12 mouse cellular contexts compared by ENCODE assay signal in the genomic region with DNA sequence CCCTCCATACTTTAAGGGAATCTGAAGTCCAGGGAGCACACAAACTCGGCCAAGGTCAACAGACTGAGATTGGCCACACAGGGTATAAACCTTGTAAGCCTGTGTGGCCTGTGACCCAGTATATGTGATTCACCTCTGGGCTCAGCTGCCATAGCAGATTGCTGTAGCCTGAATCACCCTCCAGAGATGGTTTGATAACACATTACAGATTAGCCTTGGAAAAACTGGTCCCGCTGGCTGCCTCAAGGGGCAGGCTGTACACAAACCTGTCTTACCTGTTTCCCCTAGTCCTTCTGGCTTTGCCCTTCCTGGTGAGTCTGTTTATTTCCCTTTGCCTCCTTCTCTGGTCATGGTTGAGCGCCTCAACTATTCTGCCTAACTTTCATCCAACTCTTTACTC.
A peak's percentile ranks its signal among the peaks of the same experiment; 100 is the strongest.
DNase-seq lines count a peak whose midpoint lies in the region; ATAC-seq lines count a peak whose summit lies in the region.
"Had no signal": no experiment of that assay in that cellular context is flagged by ENCODE, and none has a peak within 500 bp of the region (broad histone marks: within the 10 kb centered on the region; RNA-seq: fewer than 3 reads in every experiment).

No protein-coding gene starts in this region.

- no peaks in the 10 kb centered on the region for H3K9me3 ChIP-seq in lung, embryonic 15.5 days
- no peaks in the 10 kb centered on the region for H3K9me3 ChIP-seq in hindbrain, embryonic 12.5 days (replicated peaks)
- H3K9me3 ChIP-seq: embryonic facial prominence, embryonic 13.5 days; heart, embryonic 12.5 days had no signal

- peak; percentile 59; the same call in 1 of the 2 replicates for ATAC-seq in lung, embryonic 15.5 days (ENCODE audit: borderline replicate concordance, extremely low read depth, low FRiP score, low TSS enrichment)
- ATAC-seq in erythroid progenitor cell, adult 5-6 weeks (replicated peaks; ENCODE audit: low FRiP score, poor library complexity, severe bottlenecking) = no peak
- no peak for ATAC-seq in hindbrain, embryonic 12.5 days (ENCODE audit: low FRiP score)

- H3K36me3 ChIP-seq in lung, embryonic 15.5 days = no peaks in the 10 kb centered on the region
- no peaks in the 10 kb centered on the region for H3K36me3 ChIP-seq in hindbrain, embryonic 12.5 days
- H3K36me3 ChIP-seq: embryonic facial prominence, embryonic 13.5 days; heart, embryonic 12.5 days had no signal

- DNase-seq in urinary bladder, adult 18-20 months (ENCODE audit: low spot score in 2 of 2) = peak; percentile 48 to 81
- no peak for DNase-seq in urinary bladder, adult 2 months (ENCODE audit: low spot score)
- peak; percentile 46 for DNase-seq in kidney, adult 18-20 months
- peak; percentile 73 to 78 for DNase-seq in urinary bladder, postnatal 36 days (ENCODE audit: low spot score in 2 of 2)
- no peak for DNase-seq in retina, postnatal 1 day

- H3K27ac ChIP-seq in lung, embryonic 15.5 days = no peak overlapping the region
- no peak overlapping the region for H3K27ac ChIP-seq in hindbrain, embryonic 12.5 days
- H3K27ac ChIP-seq: embryonic facial prominence, embryonic 13.5 days; hindbrain, embryonic 14.5 days; liver, embryonic 14.5 days had no signal

- no peak overlapping the region for H3K9ac ChIP-seq in lung, embryonic 15.5 days
- H3K9ac ChIP-seq in hindbrain, embryonic 12.5 days = no peak overlapping the region
- H3K9ac ChIP-seq: embryonic facial prominence, embryonic 13.5 days; heart, embryonic 12.5 days; hindbrain, embryonic 14.5 days; liver, embryonic 14.5 days had no signal

- H3K4me1 ChIP-seq in lung, embryonic 15.5 days = no peaks in the 10 kb centered on the region
- H3K4me1 ChIP-seq in hindbrain, embryonic 12.5 days = no peaks in the 10 kb centered on the region
- H3K4me1 ChIP-seq: heart, embryonic 12.5 days had no signal

- WGBS in lung, embryonic 15.5 days = 47% methylated on average over 3 of the region's 3 CpGs
- 76% methylated on average over 3 of the region's 3 CpGs for WGBS in hindbrain, embryonic 12.5 days

- no peak overlapping the region for H3K4me2 ChIP-seq in lung, embryonic 15.5 days
- no peak overlapping the region for H3K4me2 ChIP-seq in hindbrain, embryonic 12.5 days (replicated peaks)
- H3K4me2 ChIP-seq: embryonic facial prominence, embryonic 13.5 days; heart, embryonic 12.5 days; hindbrain, embryonic 14.5 days had no signal

- no peak overlapping the region for H3K4me3 ChIP-seq in lung, embryonic 15.5 days
- no peak overlapping the region for H3K4me3 ChIP-seq in hindbrain, embryonic 12.5 days
- H3K4me3 ChIP-seq: embryonic facial prominence, embryonic 13.5 days; heart, embryonic 12.5 days had no signal

- no peaks in the 10 kb centered on the region for H3K27me3 ChIP-seq in lung, embryonic 15.5 days
- H3K27me3 ChIP-seq in hindbrain, embryonic 12.5 days = no peaks in the 10 kb centered on the region
- H3K27me3 ChIP-seq: embryonic facial prominence, embryonic 13.5 days; heart, embryonic 12.5 days had no signal

Comparison
In these comparisons a context has a peak if more than half of its experiments do, and no peak if none do; other contexts are left out.
1. DNase-seq: peak in urinary bladder, adult 18-20 months (2 of 2), kidney, adult 18-20 months (single experiment) and urinary bladder, postnatal 36 days (2 of 2); none in urinary bladder, adult 2 months (single experiment) and retina, postnatal 1 day (single experiment).